Mouse (Mus musculus) subcutaneous adipose tissue, adult 2 months (tissue): ENCODE results near the gene Vmn1r87. TPM values are rescaled to one million over a fixed set of nuclear protein-coding genes. Genes with fewer than 3 reads are reported as not detected.

Experiments
- polyA plus RNA-seq: library from polyadenylated mRNA; depleted of rRNA; stranded (reverse); fragments of >200 nt; gene quantifications from 2 replicates; pipeline ENCODE4 v1.2.3, GENCODE M21; 2012; ENCODE audit warnings: low replicate concordance; rRNA removed

Gene Vmn1r87
- not detected in 2 replicates for polyA plus RNA-seq

DNA sequence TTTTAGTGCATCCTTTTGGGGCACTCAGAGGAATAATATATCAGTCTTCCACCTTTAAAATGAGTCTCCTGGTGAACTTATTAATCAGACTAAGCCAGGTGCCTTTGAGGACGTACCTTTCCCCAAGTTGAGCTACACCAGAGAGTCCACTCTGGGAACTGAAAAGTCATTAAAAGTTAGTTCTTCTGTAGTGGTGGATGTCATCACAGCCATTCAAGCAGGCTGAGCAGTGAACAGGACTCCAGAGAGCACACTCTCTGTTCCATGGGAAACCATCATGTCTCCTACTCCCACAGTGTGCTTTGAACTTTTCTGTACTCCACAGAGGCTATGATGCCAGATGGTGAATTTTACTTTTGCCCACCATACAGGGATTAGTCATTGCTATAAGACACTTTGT is at the start of gene Vmn1r87:
Gene Vmn1r87, minus strand, starts transcription at position 101 of the 400 bp plus-strand sequence.

DNA sequence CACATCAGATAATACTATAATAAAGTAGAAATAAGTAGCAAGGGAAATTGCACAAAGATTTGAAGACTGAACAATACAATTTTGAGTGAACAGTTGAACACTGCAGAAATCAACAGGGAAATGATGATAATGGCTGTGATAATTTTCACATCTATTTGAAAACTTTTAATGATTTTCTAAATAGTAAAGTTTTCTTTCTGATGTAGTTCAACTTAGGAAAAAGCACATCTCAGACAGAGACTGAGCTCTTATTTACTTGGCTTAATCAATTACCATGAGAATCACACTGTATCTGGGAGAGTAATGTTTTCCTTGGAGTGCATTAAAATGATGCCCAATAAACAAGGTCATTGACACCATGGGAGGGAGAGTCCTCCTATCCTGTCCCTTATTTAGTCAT is 19.3 kb upstream of the Vmn1r87 start, which contains the start of gene Vmn1r88:
Gene Vmn1r88, plus strand, starts transcription at position 301 of the 400 bp plus-strand sequence.

DNA sequence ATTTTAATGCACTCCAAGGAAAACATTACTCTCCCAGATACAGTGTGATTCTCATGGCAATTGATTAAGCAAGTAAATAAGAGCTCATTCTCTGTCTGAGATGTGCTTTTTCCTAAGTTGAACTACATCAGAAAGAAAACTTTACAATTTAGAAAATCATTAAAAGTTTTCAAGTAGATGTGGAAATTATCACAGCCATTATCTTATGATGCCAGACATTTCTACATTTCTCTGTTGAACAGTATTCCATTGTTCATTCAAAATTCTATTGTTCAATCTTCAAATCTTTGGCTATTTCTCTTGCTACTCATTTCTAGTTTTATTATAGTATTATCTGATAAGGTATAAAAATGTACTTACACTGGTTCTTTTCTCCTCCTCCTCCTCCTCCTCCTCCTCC is 20.1 kb downstream of the Vmn1r87 start, which contains the start of gene Vmn1r86:
Gene Vmn1r86, minus strand, starts transcription at position 101 of the 400 bp plus-strand sequence.

DNA sequence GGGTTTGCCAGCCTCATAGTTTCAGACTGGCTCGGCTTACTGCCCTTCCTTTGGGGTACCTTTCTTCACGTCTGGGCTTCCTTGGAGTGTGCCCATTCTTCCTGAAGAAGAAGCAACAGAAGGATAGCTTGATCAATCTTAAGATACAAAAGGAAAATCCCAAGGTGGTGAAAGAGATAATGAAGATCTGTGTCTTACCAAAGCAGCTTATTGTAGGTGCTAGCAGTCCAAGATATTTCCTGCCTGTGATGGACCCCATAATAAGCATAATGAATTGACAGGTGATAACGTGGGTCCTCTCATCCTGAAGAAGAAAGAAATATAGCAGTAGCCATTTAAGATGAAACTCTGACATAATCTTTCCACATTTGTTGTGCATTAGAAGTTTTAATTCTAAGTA is 44.9 kb downstream of the Vmn1r87 start, which contains the start of gene Vmn1r85:
Gene Vmn1r85, minus strand, starts transcription at position 101 of the 400 bp plus-strand sequence.

Other genes with a start within 250 kb of the Vmn1r87 start
- gene Zscan22, start 242.3 kb downstream of the Vmn1r87 start, polyA plus RNA-seq: 6.9 and 16.2 TPM in 2 replicates
- 1,231 and 3,702 TPM in 2 replicates for gene Rps5, start 217.9 kb downstream of the Vmn1r87 start, polyA plus RNA-seq
- 0.26 and 0.54 TPM in 2 replicates for gene Rnf225, start 212.7 kb downstream of the Vmn1r87 start, polyA plus RNA-seq
- 5.6 and 11.9 TPM in 2 replicates for gene Zfp324, start 174.3 kb downstream of the Vmn1r87 start, polyA plus RNA-seq
- gene Zfp446, start 162.3 kb downstream of the Vmn1r87 start, polyA plus RNA-seq: 5.9 and 11.7 TPM in 2 replicates
- 0.32 and 0.63 TPM in 2 replicates for gene Slc27a5, start 142.0 kb downstream of the Vmn1r87 start, polyA plus RNA-seq
- 168 and 437 TPM in 2 replicates for gene Trim28, start 141.0 kb downstream of the Vmn1r87 start, polyA plus RNA-seq
- 12.3 and 22.9 TPM in 2 replicates for gene Zbtb45, start 130.1 kb downstream of the Vmn1r87 start, polyA plus RNA-seq
- 100 and 104 TPM in 2 replicates for gene Chmp2a, start 105.3 kb downstream of the Vmn1r87 start, polyA plus RNA-seq
- 232 and 241 TPM in 2 replicates for gene Ube2m, start 101.9 kb downstream of the Vmn1r87 start, polyA plus RNA-seq
- gene Mzf1, start 85.4 kb downstream of the Vmn1r87 start, polyA plus RNA-seq: 0.92 and 2.7 TPM in 2 replicates
- not detected in 2 replicates for gene Vmn1r85, start 45.0 kb downstream of the Vmn1r87 start, polyA plus RNA-seq
- gene Vmn1r86, start 20.2 kb downstream of the Vmn1r87 start, polyA plus RNA-seq: not detected in 2 replicates
- not detected in 2 replicates for gene Vmn1r88, start 19.4 kb upstream of the Vmn1r87 start, polyA plus RNA-seq
- not detected in 2 replicates for gene Vmn1r89, start 72.9 kb upstream of the Vmn1r87 start, polyA plus RNA-seq
- 4.2 and 14.0 TPM in 2 replicates for gene Lig1, start 137.1 kb upstream of the Vmn1r87 start, polyA plus RNA-seq
- gene Zswim9, start 138.6 kb upstream of the Vmn1r87 start, polyA plus RNA-seq: 3.4 and 6.5 TPM in 2 replicates
- gene Pla2g4c, start 184.5 kb upstream of the Vmn1r87 start, polyA plus RNA-seq: 0.21 and 0.59 TPM in 2 replicates